Mouse (Mus musculus): ENCODE results near the gene Nol6.

Nol6 gene

GRCm38 (mm10) chr4:41124180-41124951 is at the start of gene Nol6:
Gene Nol6, minus strand, starts transcription at chr4:41124455.
- peak; percentile 100 for DNase-seq (ENCODE audit: low read depth, low spot score)

- DNase-seq (ENCODE audit: low read depth, low spot score): no peak
These were observed 46.7 kb upstream of the Nol6 start for GRCm38 (mm10) chr4:41170970-41171369.

- DNase-seq (ENCODE audit: low read depth, low spot score): peak; percentile 73
These were observed 41.6 kb upstream of the Nol6 start for GRCm38 (mm10) chr4:41165693-41166475.

- DNase-seq (ENCODE audit: low read depth, low spot score): no peak
These were observed 40.7 kb upstream of the Nol6 start for GRCm38 (mm10) chr4:41164974-41165373.

- no peak for DNase-seq (ENCODE audit: low read depth, low spot score)
These were observed 37.0 kb upstream of the Nol6 start for GRCm38 (mm10) chr4:41161232-41161631.

- no peak for DNase-seq (ENCODE audit: low read depth, low spot score)
These were observed 34.0 kb upstream of the Nol6 start for GRCm38 (mm10) chr4:41158251-41158650.

- no peak for DNase-seq (ENCODE audit: low read depth, low spot score)
These were observed 32.7 kb upstream of the Nol6 start for GRCm38 (mm10) chr4:41156961-41157360.

GRCm38 (mm10) chr4:41153146-41153545 is 28.9 kb upstream of the Nol6 start:
- DNase-seq (ENCODE audit: low read depth, low spot score): no peak

GRCm38 (mm10) chr4:41151186-41151585 is 26.9 kb upstream of the Nol6 start:
- no peak for DNase-seq (ENCODE audit: low read depth, low spot score)

- no peak for DNase-seq (ENCODE audit: low read depth, low spot score)
These were observed 25.6 kb upstream of the Nol6 start for GRCm38 (mm10) chr4:41149891-41150290.

GRCm38 (mm10) chr4:41142601-41143000 is 18.3 kb upstream of the Nol6 start:
- no peak for DNase-seq (ENCODE audit: low read depth, low spot score)

GRCm38 (mm10) chr4:41140174-41140875 is 16.1 kb upstream of the Nol6 start:
- DNase-seq (ENCODE audit: low read depth, low spot score): no peak

- no peak for DNase-seq (ENCODE audit: low read depth, low spot score)
These were observed 12.6 kb upstream of the Nol6 start for GRCm38 (mm10) chr4:41136811-41137210.

GRCm38 (mm10) chr4:41136454-41136805 is 12.2 kb upstream of the Nol6 start:
- no peak for DNase-seq (ENCODE audit: low read depth, low spot score)

- DNase-seq (ENCODE audit: low read depth, low spot score): no peak
These were observed 11.6 kb upstream of the Nol6 start, which contains the start of gene Ube2r2 for GRCm38 (mm10) chr4:41135711-41136453. Gene Ube2r2, plus strand, starts transcription at chr4:41135743.

GRCm38 (mm10) chr4:41134935-41135710 is 10.9 kb upstream of the Nol6 start:
- DNase-seq (ENCODE audit: low read depth, low spot score): peak; percentile 36

GRCm38 (mm10) chr4:41133529-41134291 is 9.5 kb upstream of the Nol6 start:
- DNase-seq (ENCODE audit: low read depth, low spot score): no peak

- DNase-seq (ENCODE audit: low read depth, low spot score): no peak
These were observed 8.2 kb upstream of the Nol6 start for GRCm38 (mm10) chr4:41132471-41132870.

GRCm38 (mm10) chr4:41129836-41130235 is 5.6 kb upstream of the Nol6 start:
- DNase-seq (ENCODE audit: low read depth, low spot score): no peak

GRCm38 (mm10) chr4:41129406-41129805 is 5.2 kb upstream of the Nol6 start:
- DNase-seq (ENCODE audit: low read depth, low spot score): peak; percentile 35
